Mouse (Mus musculus): Measurements from ENCODE around the gene Naaladl2. TPM values are rescaled to one million over a fixed set of nuclear protein-coding genes. Genes with fewer than 3 reads are reported as not detected.

Naaladl2 gene
- polyA plus RNA-seq, 1 experiment from 2014 or later: 3.9 TPM

DNA sequence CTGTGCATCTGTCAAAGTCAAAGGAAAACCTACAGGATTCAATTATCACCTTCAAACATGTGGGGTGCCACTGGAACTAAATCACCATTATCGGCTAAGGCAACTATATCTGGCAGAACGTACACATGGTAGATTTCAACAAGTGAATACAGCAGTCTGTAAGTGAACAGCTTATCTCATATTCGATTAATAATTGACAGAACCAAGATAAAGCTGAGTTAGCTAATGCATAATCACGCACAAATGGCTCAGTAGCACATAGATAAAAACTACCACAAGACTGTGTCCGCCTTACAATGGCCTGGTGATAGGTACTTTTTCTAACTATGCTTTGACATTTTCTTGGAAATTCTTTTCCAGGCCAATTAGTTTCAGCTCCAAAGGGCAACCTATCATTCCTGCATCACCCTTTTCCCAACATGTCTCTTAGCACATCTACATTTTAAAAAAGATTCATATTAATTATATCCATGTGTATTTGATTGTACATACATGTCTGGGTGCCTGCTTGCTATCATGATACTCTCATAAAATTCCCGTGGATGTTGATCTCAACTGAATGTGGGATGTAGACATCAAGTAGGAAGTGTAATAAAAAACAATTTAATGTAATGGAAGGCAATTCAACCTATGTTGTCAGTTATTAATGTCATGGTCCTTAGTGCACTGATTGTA lies 396.7 kb downstream of the Naaladl2 start:
- no peak overlapping the region for H3K4me2 ChIP-seq (ENCODE audit: low read length)
- H3K9me3 ChIP-seq (replicated peaks; ENCODE audit: low read length): no peaks in the 10 kb centered on the region
- 76% methylated on average over 6 of the region's 6 CpGs for WGBS
- H3K4me3 ChIP-seq (replicated peaks; ENCODE audit: low read depth, low read length): no peak overlapping the region
- no peaks in the 10 kb centered on the region for H3K27me3 ChIP-seq (ENCODE audit: insufficient read depth, low read length)
- H3K36me3 ChIP-seq (ENCODE audit: insufficient read depth, low read length): no peaks in the 10 kb centered on the region
- DNase-seq (ENCODE audit: low spot score) (no peak), ATAC-seq (replicated peaks; ENCODE audit: low FRiP score, low read depth) (no peak)
- H3K27ac ChIP-seq: no peak overlapping the region
- H3K9ac ChIP-seq (ENCODE audit: low read depth, low read length): no peak overlapping the region
- no peaks in the 10 kb centered on the region for H3K4me1 ChIP-seq (replicated peaks; ENCODE audit: insufficient read depth, low read length)
- TF ChIP-seq CTCF (IDR thresholded peaks at IDR 0.05; ENCODE audit: low read depth): no peak

DNA sequence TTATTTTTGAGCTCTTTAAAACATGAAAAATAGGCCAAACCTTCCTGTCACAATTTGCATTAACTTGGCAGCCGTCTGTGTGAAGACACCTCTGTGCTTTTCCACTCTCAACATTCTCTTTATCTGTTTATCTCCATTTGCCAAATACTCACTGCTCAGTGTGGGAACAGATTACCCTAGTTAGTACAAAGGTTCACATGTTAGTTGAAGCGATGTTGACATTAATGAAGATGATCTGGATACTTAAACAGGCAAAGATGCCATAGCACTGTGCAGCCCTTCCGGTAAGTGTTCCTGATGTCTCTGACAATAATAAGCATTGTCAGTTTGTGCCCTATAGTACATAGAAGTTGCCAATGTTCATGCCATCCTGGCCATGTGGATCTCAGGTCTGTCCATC lies 400.1 kb downstream of the Naaladl2 start:
- H3K27me3 ChIP-seq (ENCODE audit: insufficient read depth, low read length): no peaks in the 10 kb centered on the region
- DNase-seq (ENCODE audit: low spot score): no peak
- H3K4me1 ChIP-seq (replicated peaks; ENCODE audit: insufficient read depth, low read length): no peaks in the 10 kb centered on the region
- ATAC-seq (replicated peaks; ENCODE audit: low FRiP score, low read depth): no peak
- TF ChIP-seq CTCF (IDR thresholded peaks at IDR 0.05; ENCODE audit: low read depth): no peak
- no peaks in the 10 kb centered on the region for H3K9me3 ChIP-seq (replicated peaks; ENCODE audit: low read length)
- 82% methylated on average over 3 of the region's 3 CpGs for WGBS
- no peak overlapping the region for H3K9ac ChIP-seq (ENCODE audit: low read depth, low read length)
- no peak overlapping the region for H3K4me2 ChIP-seq (ENCODE audit: low read length)
- no peak overlapping the region for H3K4me3 ChIP-seq (replicated peaks; ENCODE audit: low read depth, low read length)
- no peaks in the 10 kb centered on the region for H3K36me3 ChIP-seq (ENCODE audit: insufficient read depth, low read length)
- H3K27ac ChIP-seq: no peak overlapping the region

DNA sequence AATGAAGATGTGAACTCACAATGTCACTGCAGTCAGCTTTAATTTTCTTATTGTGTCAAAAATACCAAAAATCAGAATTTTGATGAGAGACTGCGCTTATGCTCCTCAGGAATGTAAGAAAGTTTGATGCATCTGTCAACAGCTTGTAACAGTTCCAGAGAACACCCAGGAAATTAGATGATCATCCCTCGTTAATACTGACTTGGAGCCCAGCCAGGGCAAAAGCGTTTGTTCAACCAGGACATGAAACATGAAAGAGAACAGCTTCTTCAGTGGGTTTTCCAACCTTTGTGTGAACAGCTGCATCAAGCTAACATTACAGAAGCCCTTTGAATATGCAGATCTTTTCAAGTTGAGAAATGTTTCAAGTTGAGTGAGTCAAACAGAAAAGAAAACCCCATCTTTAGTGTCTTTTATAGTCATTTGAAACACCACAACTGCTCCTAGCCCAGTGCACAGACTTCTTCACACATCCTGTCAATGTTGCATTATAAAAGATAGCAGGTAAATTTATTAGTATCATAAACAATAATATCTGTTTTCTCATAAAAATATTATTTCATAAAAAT lies 424.8 kb downstream of the Naaladl2 start:
- no peak for ATAC-seq (replicated peaks; ENCODE audit: low FRiP score, low read depth)
- H3K27me3 ChIP-seq (ENCODE audit: insufficient read depth, low read length): no peaks in the 10 kb centered on the region
- H3K4me3 ChIP-seq (replicated peaks; ENCODE audit: low read depth, low read length): no peak overlapping the region
- no peak overlapping the region for H3K4me2 ChIP-seq (ENCODE audit: low read length)
- TF ChIP-seq CTCF (IDR thresholded peaks at IDR 0.05; ENCODE audit: low read depth): no peak
- 57% methylated on average over 3 of the region's 3 CpGs for WGBS
- no peak overlapping the region for H3K9ac ChIP-seq (ENCODE audit: low read depth, low read length)
- H3K4me1 ChIP-seq (replicated peaks; ENCODE audit: insufficient read depth, low read length): no peaks in the 10 kb centered on the region
- H3K9me3 ChIP-seq (replicated peaks; ENCODE audit: low read length): no peaks in the 10 kb centered on the region
- no peak for DNase-seq (ENCODE audit: low spot score)
- no peaks in the 10 kb centered on the region for H3K36me3 ChIP-seq (ENCODE audit: insufficient read depth, low read length)
- no peak overlapping the region for H3K27ac ChIP-seq

DNA sequence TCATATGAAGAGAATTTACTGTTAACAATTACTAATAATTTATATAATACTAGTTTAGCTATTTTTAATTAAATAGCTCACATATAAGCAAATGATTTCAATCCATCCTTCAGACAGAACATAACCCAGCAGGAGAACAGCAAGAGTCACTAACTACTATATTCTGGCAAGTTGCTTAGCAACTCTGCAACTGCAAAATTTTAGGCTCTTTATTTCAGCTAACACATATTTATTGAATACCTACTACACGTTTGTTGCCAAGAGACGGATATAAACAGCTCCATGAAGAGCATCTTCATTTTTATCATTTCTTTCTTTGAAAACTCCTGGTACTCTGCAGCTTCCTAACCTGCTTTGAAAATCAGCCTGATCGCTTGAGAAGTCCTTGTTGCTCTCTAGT lies 429.3 kb downstream of the Naaladl2 start:
- Histone ChIP-seq H3K9ac (ENCODE audit: low read depth, low read length) (no peak overlapping the region), H3K27ac (no peak overlapping the region), H3K4me2 (ENCODE audit: low read length) (no peak overlapping the region), H3K4me3 (replicated peaks; ENCODE audit: low read depth, low read length) (no peak overlapping the region), H3K36me3 (ENCODE audit: insufficient read depth, low read length) (no peaks in the 10 kb centered on the region), H3K4me1 (replicated peaks; ENCODE audit: insufficient read depth, low read length) (no peaks in the 10 kb centered on the region), H3K27me3 (ENCODE audit: insufficient read depth, low read length) (no peaks in the 10 kb centered on the region), H3K9me3 (replicated peaks; ENCODE audit: low read length) (no peaks in the 10 kb centered on the region)
- ATAC-seq (replicated peaks; ENCODE audit: low FRiP score, low read depth) (no peak), DNase-seq (ENCODE audit: low spot score) (no peak)
- WGBS: 82% methylated on average over 3 of the region's 3 CpGs
- TF ChIP-seq CTCF (IDR thresholded peaks at IDR 0.05; ENCODE audit: low read depth): no peak

DNA sequence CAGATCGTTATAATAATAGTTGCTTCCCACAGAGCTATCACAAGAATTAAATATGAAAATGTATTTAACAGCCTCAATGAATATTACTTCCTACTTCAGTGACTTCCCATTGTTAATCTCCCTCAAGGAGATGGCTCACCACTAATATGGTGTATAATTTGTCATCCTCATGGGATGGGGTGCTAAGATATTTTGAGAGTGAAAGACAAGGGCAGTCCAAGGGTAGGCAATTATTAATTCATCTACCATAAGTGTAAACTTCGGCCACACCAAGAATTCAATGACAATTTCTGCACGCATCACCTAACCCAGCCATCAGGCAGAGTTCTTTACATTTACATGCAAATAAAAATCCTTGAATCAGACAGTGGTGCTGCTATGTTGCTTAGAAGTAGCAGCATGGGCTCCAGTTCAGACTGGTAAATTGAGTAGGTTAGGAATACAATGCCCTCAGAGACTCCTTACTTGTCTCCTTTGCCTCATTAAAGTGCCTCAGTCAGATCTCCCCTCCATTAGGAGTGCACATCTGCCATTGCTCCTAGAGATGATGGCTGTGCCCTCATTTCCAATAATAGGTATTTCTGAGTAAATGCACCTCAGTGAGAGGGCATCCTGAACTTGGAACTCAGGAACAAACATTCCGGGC lies 438.2 kb downstream of the Naaladl2 start:
- no peak overlapping the region for H3K4me2 ChIP-seq (ENCODE audit: low read length)
- 84% methylated on average over 4 of the region's 4 CpGs for WGBS
- no peaks in the 10 kb centered on the region for H3K4me1 ChIP-seq (replicated peaks; ENCODE audit: insufficient read depth, low read length)
- no peak overlapping the region for H3K9ac ChIP-seq (ENCODE audit: low read depth, low read length)
- no peaks in the 10 kb centered on the region for H3K36me3 ChIP-seq (ENCODE audit: insufficient read depth, low read length)
- no peak for TF ChIP-seq CTCF (IDR thresholded peaks at IDR 0.05; ENCODE audit: low read depth)
- ATAC-seq (replicated peaks; ENCODE audit: low FRiP score, low read depth) (no peak), DNase-seq (ENCODE audit: low spot score) (no peak)
- H3K9me3 ChIP-seq (replicated peaks; ENCODE audit: low read length): no peaks in the 10 kb centered on the region
- H3K4me3 ChIP-seq (replicated peaks; ENCODE audit: low read depth, low read length): no peak overlapping the region
- H3K27ac ChIP-seq: no peak overlapping the region
- H3K27me3 ChIP-seq (ENCODE audit: insufficient read depth, low read length): no peaks in the 10 kb centered on the region

DNA sequence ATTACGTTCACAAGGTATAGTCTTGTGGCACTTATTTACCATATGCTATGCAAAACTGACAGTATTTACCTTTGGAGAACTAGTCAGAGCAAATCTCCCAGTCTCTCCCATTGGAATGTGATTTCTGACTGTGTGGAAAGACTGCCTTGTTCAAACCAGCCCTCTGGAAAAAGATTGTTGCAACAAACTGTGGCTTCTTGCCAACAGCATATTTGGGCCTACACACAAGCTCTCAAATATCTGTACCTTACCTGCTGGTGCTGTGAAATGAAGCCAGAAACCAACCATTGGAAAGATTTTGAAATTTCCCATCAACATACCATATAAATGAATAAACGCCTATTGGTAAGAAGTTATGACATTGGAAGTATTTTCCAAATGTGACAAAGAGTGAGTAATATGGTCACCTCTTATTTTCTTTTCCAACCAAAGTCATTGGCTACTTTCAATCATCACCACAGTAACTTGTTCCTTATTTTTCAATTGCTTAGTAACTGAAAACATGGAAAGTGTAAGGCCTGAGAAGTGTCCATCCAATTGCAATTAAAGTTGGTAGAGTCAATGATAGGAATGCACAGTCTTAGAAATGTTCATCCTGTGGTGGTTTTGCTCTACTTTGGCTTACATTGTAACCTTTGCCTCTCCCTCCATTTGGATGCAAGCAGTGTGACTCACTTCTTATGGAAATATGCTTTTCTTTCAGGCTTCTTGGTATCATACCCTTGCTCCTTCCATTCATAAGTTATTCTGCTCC lies 453.7 kb downstream of the Naaladl2 start:
- Histone ChIP-seq H3K4me2 (ENCODE audit: low read length) (no peak overlapping the region), H3K9me3 (replicated peaks; ENCODE audit: low read length) (no peaks in the 10 kb centered on the region), H3K4me3 (replicated peaks; ENCODE audit: low read depth, low read length) (no peak overlapping the region), H3K27ac (no peak overlapping the region), H3K4me1 (replicated peaks; ENCODE audit: insufficient read depth, low read length) (no peaks in the 10 kb centered on the region), H3K36me3 (ENCODE audit: insufficient read depth, low read length) (no peaks in the 10 kb centered on the region), H3K9ac (ENCODE audit: low read depth, low read length) (no peak overlapping the region), H3K27me3 (ENCODE audit: insufficient read depth, low read length) (no peaks in the 10 kb centered on the region)
- no peak for TF ChIP-seq CTCF (IDR thresholded peaks at IDR 0.05; ENCODE audit: low read depth)
- 88% methylated on average over 2 of the region's 2 CpGs for whole genome bisulfite sequencing
- ATAC-seq (replicated peaks; ENCODE audit: low FRiP score, low read depth): no peak
- no peak for DNase-seq (ENCODE audit: low spot score)

Measured in kidney, postnatal 0 days (tissue).